Mouse (Mus musculus): ENCODE data around the gene Gm10334. TPM values are rescaled to one million over a fixed set of nuclear protein-coding genes. Genes with fewer than 3 reads are reported as not detected.
"Not testable (repeated sequence)": the region's sequence is repeated elsewhere in the genome, so short reads cannot be mapped to it uniquely, and the experiment has no call there.

Gene Gm10334
- not detected in 2 replicates for total RNA-seq (2014; rRNA removed)
- not detected in 2 replicates for polyA plus RNA-seq (2015; fragmentation: Nextera tagmentation; extraction: Ambion mirVana)

- ATAC-seq; H3K4me2 ChIP-seq (ENCODE audit: low read depth); DNase-seq; H3K36me3 ChIP-seq (ENCODE audit: insufficient read depth); H3K9me3 ChIP-seq (ENCODE audit: low read length); H3K27ac ChIP-seq (ENCODE audit: low read depth, low read length); H3K4me3 ChIP-seq (ENCODE audit: low read depth, low read length); H3K4me1 ChIP-seq (ENCODE audit: insufficient read depth); H3K27me3 ChIP-seq (ENCODE audit: insufficient read depth, low read length); H3K9ac ChIP-seq: not testable (repeated sequence)
Measured at GRCm38 (mm10) chr6:41446045-41446444, at the start of gene Gm10334. TSS of gene Gm10334 (minus strand) at chr6:41446145.

GRCm38 (mm10) chr6:41458632-41459031 is 12.7 kb upstream of the Gm10334 start, which contains the start of gene Prss1:
TSS of gene Prss1 (plus strand) at chr6:41458932.
- not testable (repeated sequence) for H3K4me2 ChIP-seq (ENCODE audit: low read depth); H3K36me3 ChIP-seq (ENCODE audit: insufficient read depth); H3K27ac ChIP-seq (ENCODE audit: low read depth, low read length); H3K9ac ChIP-seq; H3K9me3 ChIP-seq (ENCODE audit: low read length); H3K4me3 ChIP-seq (ENCODE audit: low read depth, low read length); H3K4me1 ChIP-seq (ENCODE audit: insufficient read depth); DNase-seq; ATAC-seq; H3K27me3 ChIP-seq (ENCODE audit: insufficient read depth, low read length)

- not testable (repeated sequence) for H3K4me1 ChIP-seq (ENCODE audit: insufficient read depth); H3K9ac ChIP-seq; H3K4me2 ChIP-seq (ENCODE audit: low read depth); H3K27ac ChIP-seq (ENCODE audit: low read depth, low read length); H3K36me3 ChIP-seq (ENCODE audit: insufficient read depth); DNase-seq; H3K4me3 ChIP-seq (ENCODE audit: low read depth, low read length); H3K27me3 ChIP-seq (ENCODE audit: insufficient read depth, low read length); ATAC-seq; H3K9me3 ChIP-seq (ENCODE audit: low read length)
- no CpG with 5 or more reads among the region's 2 CpGs for WGBS
Measured at GRCm38 (mm10) chr6:41442261-41442660, 3.7 kb downstream of the Gm10334 start.

Other genes with a start within 250 kb of the Gm10334 start
- gene Try4, start 143.9 kb downstream of the Gm10334 start, total RNA-seq (2014; rRNA removed), result not detected in 2 replicates
- not detected in 2 replicates for gene Try4, start 143.9 kb downstream of the Gm10334 start, polyA plus RNA-seq (2015; fragmentation: Nextera tagmentation; extraction: Ambion mirVana)
- 1.7 TPM in 1 of 2 replicates, not detected in the other for gene Try5, start 129.3 kb downstream of the Gm10334 start, total RNA-seq (2014; rRNA removed)
- gene Try5, start 129.3 kb downstream of the Gm10334 start, polyA plus RNA-seq (2015; fragmentation: Nextera tagmentation; extraction: Ambion mirVana), result 0.53 and 0.55 TPM in 2 replicates
- gene Try10, start 92.0 kb downstream of the Gm10334 start, total RNA-seq (2014; rRNA removed), result not detected in 2 replicates
- not detected in 2 replicates for gene Try10, start 92.0 kb downstream of the Gm10334 start, polyA plus RNA-seq (2015; fragmentation: Nextera tagmentation; extraction: Ambion mirVana)
- not detected in 2 replicates for gene Prss3, start 68.5 kb downstream of the Gm10334 start, total RNA-seq (2014; rRNA removed)
- not detected in 2 replicates for gene Prss3, start 68.5 kb downstream of the Gm10334 start, polyA plus RNA-seq (2015; fragmentation: Nextera tagmentation; extraction: Ambion mirVana)
- not detected in 2 replicates for gene Gm5771, start 53.8 kb downstream of the Gm10334 start, total RNA-seq (2014; rRNA removed)
- not detected in 2 replicates for gene Gm5771, start 53.8 kb downstream of the Gm10334 start, polyA plus RNA-seq (2015; fragmentation: Nextera tagmentation; extraction: Ambion mirVana)
- gene Prss1, start 12.8 kb upstream of the Gm10334 start, total RNA-seq (2014; rRNA removed), result not detected in 2 replicates
- not detected in 2 replicates for gene Prss1, start 12.8 kb upstream of the Gm10334 start, polyA plus RNA-seq (2015; fragmentation: Nextera tagmentation; extraction: Ambion mirVana)
- gene Prss2, start 75.6 kb upstream of the Gm10334 start, total RNA-seq (2014; rRNA removed), result not detected in 2 replicates
- not detected in 2 replicates for gene Prss2, start 75.6 kb upstream of the Gm10334 start, polyA plus RNA-seq (2015; fragmentation: Nextera tagmentation; extraction: Ambion mirVana)
- gene Ephb6, start 159.3 kb upstream of the Gm10334 start, total RNA-seq (2014; rRNA removed), result 47.6 and 58.4 TPM in 2 replicates
- gene Ephb6, start 159.3 kb upstream of the Gm10334 start, polyA plus RNA-seq (2015; fragmentation: Nextera tagmentation; extraction: Ambion mirVana), result 31.6 and 34.6 TPM in 2 replicates
- gene Trpv6, start 190.3 kb upstream of the Gm10334 start, total RNA-seq (2014; rRNA removed), result not detected in 2 replicates
- 0.62 and 0.65 TPM in 2 replicates for gene Trpv6, start 190.3 kb upstream of the Gm10334 start, polyA plus RNA-seq (2015; fragmentation: Nextera tagmentation; extraction: Ambion mirVana)
- not detected in 2 replicates for gene Trpv5, start 234.6 kb upstream of the Gm10334 start, total RNA-seq (2014; rRNA removed)
- not detected in 2 replicates for gene Trpv5, start 234.6 kb upstream of the Gm10334 start, polyA plus RNA-seq (2015; fragmentation: Nextera tagmentation; extraction: Ambion mirVana)
- not detected in 2 replicates for gene Llcfc1, start 238.3 kb upstream of the Gm10334 start, total RNA-seq (2014; rRNA removed)
- not detected in 2 replicates for gene Llcfc1, start 238.3 kb upstream of the Gm10334 start, polyA plus RNA-seq (2015; fragmentation: Nextera tagmentation; extraction: Ambion mirVana)